Mouse (Mus musculus) hindbrain, embryonic 11.5 days (tissue): ENCODE results near the gene Tex45. TPM values are rescaled to one million over a fixed set of nuclear protein-coding genes. Genes with fewer than 3 reads are reported as not detected.
A peak's percentile ranks its signal among the peaks of the same experiment; 100 is the strongest.

Experiments used
- ATAC-seq: fragments of 200-750 bp; cut with Nextera tagmentation; 2 replicates; pipeline ENCODE4 v1.8.0; 2017; ENCODE audit warnings: mild to moderate bottlenecking, moderate TSS enrichment, moderate library complexity; ENCODE audit not compliant: low FRiP score
- DNase-seq: peaks from one replicate; pipeline ENCODE4 v3.0.0-alpha.2; 2015; ENCODE audit warnings: low spot score
- H3K27ac ChIP-seq: fragments of 300-500 bp; sonication (generic); 2 replicates; pipeline ENCODE4 v1.5.1; 2014; ENCODE audit warnings: mild to moderate bottlenecking, low read depth, low read length
- H3K27me3 ChIP-seq: fragments of 300-500 bp; sonication (generic); 2 replicates; pipeline ENCODE4 v1.6.1; 2014; ENCODE audit warnings: mild to moderate bottlenecking, low read length, moderate library complexity, mixed read lengths; ENCODE audit not compliant: control insufficient read depth, insufficient read depth
- H3K36me3 ChIP-seq: fragments of 300-500 bp; sonication (generic); 2 replicates; pipeline ENCODE4 v1.6.1; 2014; ENCODE audit warnings: mild to moderate bottlenecking, low read length, moderate library complexity, mixed read lengths; ENCODE audit not compliant: control insufficient read depth, insufficient read depth
- H3K4me1 ChIP-seq: fragments of 300-500 bp; sonication (generic); replicated peaks from 2 replicates; pipeline ENCODE4 v1.6.1; 2014; ENCODE audit warnings: low read length, mixed read lengths; ENCODE audit not compliant: control insufficient read depth, insufficient read depth
- H3K4me2 ChIP-seq: fragments of 300-500 bp; sonication (generic); replicated peaks from 2 replicates; pipeline ENCODE4 v1.6.1; 2014; ENCODE audit warnings: mild to moderate bottlenecking, low read depth, low read length
- H3K4me3 ChIP-seq: fragments of 300-500 bp; sonication (generic); 2 replicates; pipeline ENCODE4 v1.5.1; 2014; ENCODE audit warnings: low read depth, low read length
- H3K9ac ChIP-seq: fragments of 300-500 bp; sonication (generic); 2 replicates; pipeline ENCODE4 v1.6.1; 2014; ENCODE audit warnings: low read depth, low read length
- H3K9me3 ChIP-seq: fragments of 300-500 bp; sonication (generic); 2 replicates; pipeline ENCODE4 v1.6.1; 2016; ENCODE audit warnings: low read length; ENCODE audit not compliant: control insufficient read depth
- WGBS: fragments of 180-500 bp; shearing (Covaris S2); extraction: QIAGEN DNeasy Blood & Tissue Kit; methylation state at CpG from one replicate; pipeline ENCODE4 v1.1.7; 2014; 5-methylcytosine and 5-hydroxymethylcytosine counted together
- polyA plus RNA-seq: library from polyadenylated mRNA; unstranded; fragments of >200 nt; fragmentation: Nextera tagmentation; extraction: Ambion mirVana; gene quantifications from 2 replicates; pipeline ENCODE4 v1.2.1, GENCODE M21; 2014

The Tex45 gene
- polyA plus RNA-seq, 1 experiment from 2014 or later: not detected

DNA sequence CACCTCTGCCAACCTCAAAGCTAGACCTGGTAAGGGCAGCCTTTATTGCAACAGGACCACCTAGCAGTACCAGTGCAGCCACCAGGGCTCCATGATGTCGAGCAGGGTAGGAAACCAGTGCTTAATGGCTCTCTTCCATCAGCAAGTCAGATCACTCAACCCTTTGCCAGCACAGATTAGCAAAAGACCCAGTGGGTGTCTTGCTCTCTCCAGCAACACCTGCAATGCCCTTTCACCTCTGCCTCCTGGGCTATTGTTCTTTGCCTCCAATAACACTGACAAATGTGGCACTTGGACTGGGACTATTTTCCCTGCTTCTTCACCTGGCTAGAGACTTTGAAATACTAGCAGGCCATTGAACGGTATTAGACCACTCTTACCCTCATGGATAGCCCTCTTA, 21.4 kb upstream of the Tex45 start:
- Histone ChIP-seq H3K4me2 (no peak overlapping the region), H3K27me3 (no peaks in the 10 kb centered on the region), H3K4me1 (no peaks in the 10 kb centered on the region), H3K27ac (no peak overlapping the region), H3K9me3 (no peaks in the 10 kb centered on the region), H3K4me3 (no peak overlapping the region), H3K36me3 (peaks cover 10% of the 10 kb centered on the region), H3K9ac (no peak overlapping the region)
- no peak for ATAC-seq
- WGBS: 77% methylated on average over 2 of the region's 2 CpGs
- DNase-seq: no peak

DNA sequence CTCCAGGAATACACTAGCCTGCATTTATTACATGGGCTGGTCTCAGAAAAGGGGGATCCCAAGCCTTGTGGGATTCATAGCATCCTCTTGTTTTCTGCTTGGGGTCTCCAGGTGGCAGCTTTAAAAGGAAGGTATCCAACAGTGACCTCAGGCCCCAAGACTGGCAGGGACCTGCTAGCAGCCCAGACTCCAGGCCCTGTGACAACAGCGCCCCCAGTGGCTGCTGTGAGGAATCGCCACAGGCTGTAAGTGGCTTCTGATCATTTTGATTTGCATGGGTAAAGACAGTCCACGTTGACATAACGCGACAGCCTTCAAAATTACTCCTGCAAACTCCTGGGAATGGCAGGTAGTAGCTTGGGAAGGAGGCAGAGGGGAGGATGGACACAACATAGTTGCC, 20.0 kb upstream of the Tex45 start:
- H3K36me3 ChIP-seq: peaks cover 12% of the 10 kb centered on the region
- DNase-seq (peak; percentile 82), ATAC-seq (peak; percentile 66)
- no peak overlapping the region for H3K4me2 ChIP-seq
- no peaks in the 10 kb centered on the region for H3K9me3 ChIP-seq
- 32% methylated on average over 5 of the region's 5 CpGs for WGBS
- no peaks in the 10 kb centered on the region for H3K27me3 ChIP-seq
- no peak overlapping the region for H3K4me3 ChIP-seq
- no peaks in the 10 kb centered on the region for H3K4me1 ChIP-seq
- H3K27ac ChIP-seq: no peak overlapping the region
- no peak overlapping the region for H3K9ac ChIP-seq

DNA sequence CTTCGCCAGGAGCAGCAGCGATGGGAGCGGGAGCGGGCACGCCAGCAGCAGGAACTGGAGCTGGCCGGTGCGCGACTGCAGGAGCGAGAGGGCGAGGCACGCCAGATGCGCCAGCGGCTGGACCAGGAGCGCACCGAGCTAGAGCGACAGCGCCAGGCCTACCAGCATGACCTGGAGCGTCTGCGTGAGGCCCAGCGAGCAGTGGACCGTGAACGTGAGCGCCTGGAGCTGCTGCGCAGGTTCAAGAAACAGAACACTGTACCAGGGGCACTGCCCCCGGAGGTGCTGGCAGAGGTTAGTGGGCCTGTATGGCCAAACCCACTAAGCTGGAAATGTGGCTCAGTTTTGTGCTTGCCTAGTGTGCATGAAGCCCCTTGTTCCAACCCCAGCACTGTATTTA, 18.7 kb upstream of the Tex45 start:
- H3K9ac ChIP-seq: no peak overlapping the region
- no peaks in the 10 kb centered on the region for H3K9me3 ChIP-seq
- no peak overlapping the region for H3K4me2 ChIP-seq
- H3K36me3 ChIP-seq: peaks cover 9% of the 10 kb centered on the region
- no peaks in the 10 kb centered on the region for H3K4me1 ChIP-seq
- no peak overlapping the region for H3K4me3 ChIP-seq
- H3K27ac ChIP-seq: no peak overlapping the region
- no peak for DNase-seq
- H3K27me3 ChIP-seq: no peaks in the 10 kb centered on the region
- 97% methylated on average over 25 of the region's 25 CpGs for WGBS
- no peak for ATAC-seq

DNA sequence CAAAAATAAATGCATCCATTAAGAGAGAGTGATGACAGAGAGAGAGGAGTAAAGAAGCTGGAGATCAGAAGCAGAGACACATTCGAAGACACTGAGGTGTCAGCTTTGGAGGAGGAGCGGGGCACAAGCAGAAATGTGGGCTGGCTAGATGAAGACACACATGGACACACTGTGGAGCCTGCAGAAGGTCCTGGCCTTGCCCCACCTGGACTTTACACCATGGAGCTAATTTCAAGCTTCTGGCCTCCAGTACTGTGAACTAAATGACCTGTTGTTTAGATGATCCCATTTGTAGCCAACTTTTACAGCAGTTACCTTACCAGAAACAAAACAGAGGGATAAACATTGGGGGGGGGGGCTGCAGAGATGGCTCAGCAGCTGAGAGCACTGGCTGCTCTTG, 7.4 kb upstream of the Tex45 start:
- H3K27ac ChIP-seq: no peak overlapping the region
- no peak for ATAC-seq

DNA sequence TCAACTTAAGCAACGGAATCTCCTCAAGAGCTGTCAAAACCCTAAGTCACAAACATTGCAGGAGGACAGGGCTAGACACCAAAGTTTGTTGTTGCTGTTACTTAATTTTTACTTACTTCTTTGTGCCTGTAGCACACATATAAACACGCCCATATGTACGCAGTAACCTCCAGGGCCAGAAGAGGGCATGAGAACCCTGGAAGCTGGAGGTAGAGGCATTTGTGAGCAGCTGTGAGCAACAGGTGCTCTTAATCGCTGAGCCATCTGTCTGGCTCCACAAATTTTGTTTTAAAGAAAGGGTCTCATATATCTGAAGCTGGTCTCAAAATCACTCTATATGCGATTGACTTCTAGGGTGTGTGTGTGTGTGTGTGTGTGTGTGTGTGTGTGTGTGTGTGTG, 6.4 kb upstream of the Tex45 start:
- peak; percentile 61 for DNase-seq
- no peaks in the 10 kb centered on the region for H3K9me3 ChIP-seq
- no peaks in the 10 kb centered on the region for H3K27me3 ChIP-seq
- H3K9ac ChIP-seq: no peak overlapping the region
- ATAC-seq: no peak
- no peaks in the 10 kb centered on the region for H3K36me3 ChIP-seq
- H3K4me2 ChIP-seq: no peak overlapping the region
- H3K27ac ChIP-seq: no peak overlapping the region
- H3K4me3 ChIP-seq: no peak overlapping the region
- no peaks in the 10 kb centered on the region for H3K4me1 ChIP-seq
- 63% methylated on average over 5 of the region's 5 CpGs for WGBS

More for the DNA sequence above, 7.4 kb upstream of the Tex45 start:
- no peak for DNase-seq
- Histone ChIP-seq H3K4me3 (no peak overlapping the region), H3K4me1 (no peaks in the 10 kb centered on the region), H3K4me2 (no peak overlapping the region), H3K9ac (no peak overlapping the region), H3K27me3 (no peaks in the 10 kb centered on the region), H3K9me3 (no peaks in the 10 kb centered on the region), H3K36me3 (no peaks in the 10 kb centered on the region)
- 87% methylated on average over 2 of the region's 2 CpGs for WGBS

DNA sequence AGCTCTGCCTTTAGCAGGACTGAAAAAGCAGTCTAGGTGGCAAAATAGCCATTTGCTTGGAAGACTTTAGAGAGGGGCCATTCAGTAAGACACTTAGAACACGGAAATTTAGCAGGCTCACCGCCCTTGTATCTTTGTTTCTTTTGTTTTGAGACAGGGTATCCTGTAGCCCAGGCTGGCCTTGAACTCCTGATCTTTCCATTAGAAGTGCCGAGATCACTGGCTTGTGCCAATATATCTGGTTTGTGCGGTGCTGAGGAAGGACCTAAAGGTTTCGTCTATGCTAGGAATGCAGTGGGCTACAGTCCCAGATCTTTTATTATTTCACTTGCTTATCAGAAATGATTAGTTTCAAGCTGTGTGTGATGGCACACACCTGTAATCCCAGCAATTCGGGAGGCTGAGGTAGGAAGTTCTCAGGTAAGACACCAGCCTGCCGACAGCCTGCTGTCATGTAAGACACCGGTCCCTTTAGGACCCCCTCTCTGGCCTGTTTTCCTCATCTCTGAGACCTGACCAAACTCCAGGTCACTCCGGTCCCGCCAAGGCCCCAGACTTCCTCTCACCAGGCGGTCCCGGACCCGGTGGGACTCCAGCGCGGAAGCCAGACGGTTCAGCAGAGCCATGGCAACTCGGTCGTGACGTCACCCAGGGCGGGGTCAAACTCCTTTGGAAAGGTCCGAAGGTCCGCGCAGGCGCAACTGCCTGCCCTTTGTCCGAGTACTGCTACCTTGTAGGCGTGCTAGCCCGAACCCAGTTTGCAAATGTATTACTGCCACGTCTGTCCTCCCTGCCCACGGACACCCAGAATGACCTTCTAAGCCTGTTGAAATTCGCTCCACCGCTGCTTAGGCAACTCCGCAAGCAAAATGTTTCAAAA, 3.4 kb upstream of the Tex45 start, which contains the start of gene Pex11g:
Gene Pex11g (minus strand): TSS at position 675 of the 880 bp plus-strand sequence.
- H3K27me3 ChIP-seq: no peaks in the 10 kb centered on the region
- H3K4me1 ChIP-seq: no peaks in the 10 kb centered on the region
- no peaks in the 10 kb centered on the region for H3K36me3 ChIP-seq
- H3K4me2 ChIP-seq: peak within 1 kb of the TSS; percentile 58
- peak within 1 kb of the TSS; percentile 43 for H3K4me3 ChIP-seq
- no peaks in the 10 kb centered on the region for H3K9me3 ChIP-seq
- H3K27ac ChIP-seq: peak within 1 kb of the TSS; percentile 79
- ATAC-seq (peak; percentile 95), DNase-seq (peak; percentile 100)
- WGBS: 8% methylated on average over 32 of the region's 32 CpGs
- H3K9ac ChIP-seq: peak within 1 kb of the TSS; percentile 72

DNA sequence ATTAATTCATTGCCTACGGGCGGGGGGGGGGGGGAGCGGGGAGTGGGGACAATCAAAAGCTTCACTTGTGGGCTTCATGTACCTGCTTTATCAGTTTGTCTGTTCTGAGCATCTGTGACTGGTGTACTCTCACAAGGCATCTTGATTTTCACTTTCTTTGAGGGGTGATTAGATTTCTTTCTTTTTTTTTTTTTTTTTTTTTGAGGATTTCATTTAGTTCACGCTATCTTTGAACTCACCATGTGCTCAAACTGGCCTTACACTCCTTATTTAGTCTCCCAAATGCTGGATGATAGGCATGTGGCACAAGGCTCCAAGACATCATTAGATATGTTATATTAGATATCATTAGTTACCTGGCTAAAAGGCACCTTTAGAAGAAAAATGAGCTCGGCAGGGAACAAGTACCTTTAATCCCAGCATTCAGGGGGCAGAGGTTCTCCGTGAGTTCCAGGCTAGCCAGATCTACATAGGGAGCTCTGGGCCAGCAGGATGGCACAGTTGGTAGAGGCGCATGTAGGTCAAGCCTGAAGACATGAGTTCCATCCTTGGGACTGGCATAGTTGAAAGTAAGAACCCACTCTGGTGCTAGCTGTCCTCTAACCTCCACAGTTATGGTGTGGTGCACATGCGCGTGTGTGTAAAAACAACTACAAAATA, 2.6 kb upstream of the Tex45 start:
- H3K4me1 ChIP-seq: no peaks in the 10 kb centered on the region
- no peaks in the 10 kb centered on the region for H3K36me3 ChIP-seq
- peak overlapping the region; percentile 58 for H3K4me2 ChIP-seq
- 53% methylated on average over 9 of the region's 9 CpGs for WGBS
- H3K4me3 ChIP-seq: peak overlapping the region; percentile 43
- no peaks in the 10 kb centered on the region for H3K27me3 ChIP-seq
- ATAC-seq (no peak), DNase-seq (peak; percentile 37)
- no peaks in the 10 kb centered on the region for H3K9me3 ChIP-seq
- H3K27ac ChIP-seq: peak overlapping the region; percentile 79
- H3K9ac ChIP-seq: peak overlapping the region; percentile 72

DNA sequence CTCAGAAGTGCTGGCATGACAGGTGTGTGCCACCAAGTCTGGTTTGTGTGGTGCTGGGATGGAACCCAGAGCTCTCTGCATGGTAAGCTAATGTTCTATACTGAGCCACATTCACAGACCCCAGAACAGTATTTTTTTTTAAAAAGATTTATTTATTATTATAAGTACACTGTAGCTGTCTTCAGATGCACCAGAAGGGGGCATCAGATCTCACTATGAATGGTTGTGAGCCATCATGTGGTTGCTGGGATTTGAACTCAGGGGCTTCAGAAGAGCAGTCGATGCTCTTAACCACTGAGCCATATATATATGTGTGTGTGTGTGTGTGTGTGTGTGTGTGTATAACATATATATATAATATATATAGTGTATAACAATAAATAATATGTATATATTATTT, 1.8 kb upstream of the Tex45 start:
- H3K27ac ChIP-seq: no peak overlapping the region
- WGBS: 96% methylated on average over 1 of the region's 1 CpGs
- no peak overlapping the region for H3K9ac ChIP-seq
- no peaks in the 10 kb centered on the region for H3K36me3 ChIP-seq
- no peaks in the 10 kb centered on the region for H3K27me3 ChIP-seq
- H3K4me2 ChIP-seq: no peak overlapping the region
- DNase-seq (no peak), ATAC-seq (no peak)
- no peak overlapping the region for H3K4me3 ChIP-seq
- no peaks in the 10 kb centered on the region for H3K9me3 ChIP-seq
- no peaks in the 10 kb centered on the region for H3K4me1 ChIP-seq
